Mouse (Mus musculus) midbrain, embryonic 12.5 days (tissue): Measurements from ENCODE around the gene Kif21b. TPM values are rescaled to one million over a fixed set of nuclear protein-coding genes. Genes with fewer than 3 reads are reported as not detected.

Experiments used
- ATAC-seq: fragments of 200-750 bp; cut with Nextera tagmentation; 2 replicates; pipeline ENCODE4 v1.8.0; 2017; ENCODE audit warnings: low read depth, moderate TSS enrichment, moderate library complexity; ENCODE audit not compliant: low FRiP score
- H3K27ac ChIP-seq: fragments of 300-500 bp; sonication (generic); replicated peaks from 2 replicates; pipeline ENCODE4 v1.5.1; 2016; ENCODE audit warnings: mild to moderate bottlenecking
- H3K27me3 ChIP-seq: fragments of 300-500 bp; sonication (generic); 2 replicates; pipeline ENCODE4 v1.6.1; 2016; ENCODE audit warnings: mild to moderate bottlenecking
- H3K36me3 ChIP-seq: fragments of 300-500 bp; sonication (generic); 2 replicates; pipeline ENCODE4 v1.6.1; 2016
- H3K4me1 ChIP-seq: fragments of 300-500 bp; sonication (generic); 2 replicates; pipeline ENCODE4 v1.6.1; 2016
- H3K4me2 ChIP-seq: fragments of 300-500 bp; sonication (generic); replicated peaks from 2 replicates; pipeline ENCODE4 v1.6.1; 2016; ENCODE audit warnings: mild to moderate bottlenecking, moderate library complexity
- H3K4me3 ChIP-seq: fragments of 300-500 bp; sonication (generic); 2 replicates; pipeline ENCODE4 v1.5.1; 2016; ENCODE audit warnings: mild to moderate bottlenecking
- H3K9ac ChIP-seq: fragments of 300-500 bp; sonication (generic); replicated peaks from 2 replicates; pipeline ENCODE4 v1.6.1; 2016; ENCODE audit warnings: mild to moderate bottlenecking, moderate library complexity
- H3K9me3 ChIP-seq: fragments of 300-500 bp; sonication (generic); 2 replicates; pipeline ENCODE4 v1.6.1; 2016; ENCODE audit warnings: mild to moderate bottlenecking
- WGBS: fragments of 180-500 bp; shearing (Covaris S2); methylation state at CpG from one replicate; pipeline ENCODE4 v1.1.7; 2016; 5-methylcytosine and 5-hydroxymethylcytosine counted together
- polyA plus RNA-seq: library from polyadenylated mRNA; unstranded; fragments of >200 nt; fragmentation: Nextera tagmentation; extraction: Ambion mirVana; gene quantifications from 2 replicates; pipeline ENCODE4 v1.2.1, GENCODE M21; 2016

The Kif21b gene
- polyA plus RNA-seq, 1 experiment from 2014 or later: 30.8 TPM

DNA sequence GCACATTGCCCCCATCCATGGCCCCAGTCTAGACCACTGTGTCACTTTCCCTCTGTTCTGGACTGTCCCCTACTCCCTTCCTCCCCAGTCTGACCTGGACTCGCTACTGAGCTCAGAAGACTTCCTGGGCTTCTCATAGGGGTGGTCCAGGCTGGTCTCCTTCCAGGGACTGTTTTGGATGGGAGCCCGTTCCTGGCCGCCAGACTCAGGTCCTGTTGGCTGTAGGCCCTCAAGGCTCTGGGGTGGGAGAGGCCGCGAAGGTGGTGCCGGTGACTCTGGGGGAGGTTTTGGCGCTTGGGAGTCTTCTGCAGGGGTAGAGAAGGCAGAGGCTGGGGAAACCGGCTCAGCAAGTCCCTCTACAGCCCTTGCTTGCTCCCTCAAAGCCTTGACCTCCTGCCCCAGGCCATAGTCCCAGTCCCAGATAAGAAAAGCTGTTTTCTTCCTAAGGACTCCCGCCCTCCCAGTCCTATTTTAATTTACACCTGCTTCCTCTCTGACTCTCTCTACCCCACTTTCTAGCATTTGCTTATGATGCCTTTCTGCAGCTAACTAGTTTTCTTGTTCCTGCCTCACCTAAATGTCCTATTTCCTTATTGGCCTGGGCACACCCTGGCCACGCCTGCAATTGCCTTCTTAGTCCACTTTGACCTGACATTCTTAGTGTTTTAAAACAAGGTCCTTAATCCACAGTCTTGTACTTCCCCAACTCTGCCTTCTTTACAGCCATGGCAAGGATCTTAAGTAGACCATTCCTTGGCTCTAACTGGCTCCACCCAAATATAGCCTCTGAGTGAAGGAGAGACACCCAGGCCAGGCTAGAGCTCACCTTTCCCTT is 89.1 kb downstream of the Kif21b start:
- WGBS: 91% methylated on average over 10 of the region's 10 CpGs
- peaks cover 73% of the 10 kb centered on the region for H3K36me3 ChIP-seq

GRCm38 (mm10) chr1:136222386-136222785 is 91.2 kb downstream of the Kif21b start:
- H3K4me1 ChIP-seq: 0 out of 2 replicates have a peak, but pooled peaks cover 5% of the 10 kb centered on the region
- no peak overlapping the region for H3K4me3 ChIP-seq
- no peak for ATAC-seq
- H3K27me3 ChIP-seq: peaks cover 21% of the 10 kb centered on the region
- H3K27ac ChIP-seq: no peak overlapping the region
- H3K9me3 ChIP-seq: no peaks in the 10 kb centered on the region
- 91% methylated on average over 10 of the region's 10 CpGs for WGBS
- peaks cover 75% of the 10 kb centered on the region for H3K36me3 ChIP-seq
- no peak overlapping the region for H3K9ac ChIP-seq
- no peak overlapping the region for H3K4me2 ChIP-seq

More for the DNA sequence above, 89.1 kb downstream of the Kif21b start:
- 0 out of 2 replicates have a peak, but pooled peaks cover 3% of the 10 kb centered on the region for H3K27me3 ChIP-seq
- no peak overlapping the region for H3K4me3 ChIP-seq
- no peak overlapping the region for H3K9ac ChIP-seq
- no peaks in the 10 kb centered on the region for H3K9me3 ChIP-seq
- no peaks in the 10 kb centered on the region for H3K4me1 ChIP-seq
- no peak for ATAC-seq
- H3K27ac ChIP-seq: no peak overlapping the region
- H3K4me2 ChIP-seq: no peak overlapping the region

- Histone ChIP-seq H3K9ac (no peak overlapping the region), H3K4me3 (no peak overlapping the region), H3K36me3 (peaks cover 60% of the 10 kb centered on the region), H3K4me1 (peaks cover 18% of the 10 kb centered on the region), H3K27ac (no peak overlapping the region), H3K9me3 (no peaks in the 10 kb centered on the region), H3K4me2 (no peak overlapping the region), H3K27me3 (peaks cover 29% of the 10 kb centered on the region)
- ATAC-seq: no peak
- 93% methylated on average over 10 of the region's 10 CpGs for WGBS
These were observed 92.7 kb downstream of the Kif21b start for GRCm38 (mm10) chr1:136223758-136224342.

DNA sequence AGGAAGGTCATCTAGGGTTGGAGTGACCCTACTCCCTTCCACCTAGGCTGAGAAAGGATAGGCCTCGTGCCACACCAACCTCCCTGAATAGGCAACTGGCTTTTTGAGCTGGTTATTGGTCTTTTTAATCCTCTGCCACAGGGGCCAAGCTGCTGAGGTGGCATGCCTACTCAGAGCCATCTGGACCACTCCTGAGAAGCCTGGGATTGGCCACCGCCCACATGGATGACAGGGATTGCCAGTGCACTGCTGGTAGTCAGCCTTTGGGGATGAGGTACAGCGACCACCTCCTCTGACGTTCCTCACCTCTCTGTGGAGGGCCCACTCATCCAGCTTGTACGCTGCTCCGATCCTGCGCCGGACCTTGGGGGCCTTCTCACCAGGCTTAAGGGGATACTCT is 94.7 kb downstream of the Kif21b start:
- Histone ChIP-seq H3K36me3 (peaks cover 42% of the 10 kb centered on the region), H3K4me1 (peaks cover 38% of the 10 kb centered on the region), H3K4me3 (no peak overlapping the region), H3K9me3 (no peaks in the 10 kb centered on the region), H3K27me3 (peaks cover 43% of the 10 kb centered on the region), H3K9ac (no peak overlapping the region), H3K27ac (no peak overlapping the region), H3K4me2 (no peak overlapping the region)
- WGBS: 91% methylated on average over 8 of the region's 8 CpGs
- ATAC-seq: no peak

DNA sequence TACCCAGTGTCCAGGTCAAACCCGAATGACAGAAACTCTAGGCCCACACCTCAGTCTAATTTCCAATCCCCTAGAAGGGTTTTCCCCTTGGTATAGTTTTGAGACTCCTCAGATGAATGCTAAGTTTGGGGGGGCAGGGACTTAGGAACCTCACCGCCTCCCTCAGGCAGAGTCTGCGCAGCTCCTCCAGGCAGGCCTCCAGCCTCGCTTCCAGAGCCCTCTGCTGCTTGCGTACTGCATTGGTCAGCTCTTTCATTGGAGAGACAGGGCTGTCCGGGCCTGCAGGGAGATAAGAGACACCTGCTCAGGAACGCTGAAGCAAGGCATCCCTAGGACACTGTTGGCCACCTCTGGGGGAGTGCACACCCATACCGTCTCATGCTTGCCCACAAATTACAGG is 95.4 kb downstream of the Kif21b start:
- no peak overlapping the region for H3K4me3 ChIP-seq
- H3K4me1 ChIP-seq: peaks cover 46% of the 10 kb centered on the region
- H3K27me3 ChIP-seq: peaks cover 47% of the 10 kb centered on the region
- ATAC-seq: no peak
- H3K36me3 ChIP-seq: peaks cover 39% of the 10 kb centered on the region
- WGBS: 96% methylated on average over 8 of the region's 8 CpGs
- H3K9ac ChIP-seq: no peak overlapping the region
- H3K9me3 ChIP-seq: no peaks in the 10 kb centered on the region
- H3K4me2 ChIP-seq: no peak overlapping the region
- no peak overlapping the region for H3K27ac ChIP-seq

Other genes with a start within 250 kb of the Kif21b start
- 0.10 and 0.24 TPM in 2 replicates for gene Pkp1, start 212.2 kb upstream of the Kif21b start, polyA plus RNA-seq
- gene Igfn1, start 125.0 kb upstream of the Kif21b start, polyA plus RNA-seq: not detected in 2 replicates
- 129 and 138 TPM in 2 replicates for gene Tmem9, start 123.2 kb upstream of the Kif21b start, polyA plus RNA-seq
- not detected in 2 replicates for gene Ascl5, start 80.6 kb upstream of the Kif21b start, polyA plus RNA-seq
- gene Cacna1s, start 78.6 kb upstream of the Kif21b start, polyA plus RNA-seq: 0.09 and 0.26 TPM in 2 replicates
- 0.38 and 0.43 TPM in 2 replicates for gene Mroh3, start 81.4 kb downstream of the Kif21b start, polyA plus RNA-seq
- 10.9 and 13.9 TPM in 2 replicates for gene Inava, start 102.9 kb downstream of the Kif21b start, polyA plus RNA-seq
- gene Gpr25, start 129.5 kb downstream of the Kif21b start, polyA plus RNA-seq: not detected in 2 replicates
- 34.2 and 38.8 TPM in 2 replicates for gene Camsap2, start 214.7 kb downstream of the Kif21b start, polyA plus RNA-seq